Mouse (Mus musculus) cerebellum, adult 11 months (tissue): ENCODE measurements around the gene Ptrhd1.
"Not testable (repeated sequence)": the region's sequence is repeated elsewhere in the genome, so short reads cannot be mapped to it uniquely, and the experiment has no call there.

Source experiments
- DNase-seq: peaks from one replicate; pipeline ENCODE4 v3.0.0; 2022

Ptrhd1 gene

GRCm38 (mm10) chr12:4233572-4234508 is at the start of gene Ptrhd1, which contains the start of gene Cenpo:
Gene Ptrhd1, plus strand, starts transcription at chr12:4234027.
Gene Cenpo, minus strand, starts transcription at chr12:4234294.
- peak; percentile 96 for DNase-seq

- DNase-seq, result no peak
Measured at GRCm38 (mm10) chr12:4184648-4185047, 49.2 kb upstream of the Ptrhd1 start.

- DNase-seq, result peak; percentile 56
Measured at GRCm38 (mm10) chr12:4188171-4189059, 45.4 kb upstream of the Ptrhd1 start.

GRCm38 (mm10) chr12:4189060-4189447 is 44.8 kb upstream of the Ptrhd1 start:
- DNase-seq, result no peak

- peak; percentile 47 for DNase-seq
Measured at GRCm38 (mm10) chr12:4192514-4192913, 41.3 kb upstream of the Ptrhd1 start.

- DNase-seq, result no peak
Measured at GRCm38 (mm10) chr12:4193025-4193740, 40.6 kb upstream of the Ptrhd1 start.

- no peak for DNase-seq
Measured at GRCm38 (mm10) chr12:4194643-4195042, 39.2 kb upstream of the Ptrhd1 start.

GRCm38 (mm10) chr12:4198702-4199101 is 35.1 kb upstream of the Ptrhd1 start:
- DNase-seq, result no peak

- no peak for DNase-seq
Measured at GRCm38 (mm10) chr12:4199271-4199670, 34.6 kb upstream of the Ptrhd1 start.

- DNase-seq, result no peak
Measured at GRCm38 (mm10) chr12:4201454-4202200, 32.2 kb upstream of the Ptrhd1 start.

GRCm38 (mm10) chr12:4202206-4202605 is 31.6 kb upstream of the Ptrhd1 start:
- no peak for DNase-seq

GRCm38 (mm10) chr12:4206106-4206505 is 27.7 kb upstream of the Ptrhd1 start:
- no peak for DNase-seq

GRCm38 (mm10) chr12:4208405-4209133 is 25.3 kb upstream of the Ptrhd1 start:
- peak; percentile 54 for DNase-seq

GRCm38 (mm10) chr12:4209196-4209595 is 24.6 kb upstream of the Ptrhd1 start:
- DNase-seq, result no peak

GRCm38 (mm10) chr12:4211174-4211573 is 22.7 kb upstream of the Ptrhd1 start:
- DNase-seq, result no peak

- no peak for DNase-seq
Measured at GRCm38 (mm10) chr12:4212908-4213307, 20.9 kb upstream of the Ptrhd1 start.

GRCm38 (mm10) chr12:4230156-4230555 is 3.7 kb upstream of the Ptrhd1 start:
- DNase-seq, result no peak

- no peak for DNase-seq
Measured at GRCm38 (mm10) chr12:4232777-4233176, 1.1 kb upstream of the Ptrhd1 start.

GRCm38 (mm10) chr12:4237481-4237880 is 3.7 kb downstream of the Ptrhd1 start:
- no peak for DNase-seq

- DNase-seq, result not testable (repeated sequence)
Measured at GRCm38 (mm10) chr12:4240281-4240680, 6.5 kb downstream of the Ptrhd1 start.

GRCm38 (mm10) chr12:4243805-4244204 is 10.0 kb downstream of the Ptrhd1 start:
- no peak for DNase-seq
